Mouse (Mus musculus): ENCODE results near the gene Erg. TPM values are rescaled to one million over a fixed set of nuclear protein-coding genes. Genes with fewer than 3 reads are reported as not detected.

The Erg gene
- polyA plus RNA-seq, 1 experiment, result 6.1 TPM

- DNase-seq (ENCODE audit: low spot score), result no peak
Observed at GRCm38 (mm10) chr16:95478558-95478957, 107.8 kb downstream of the Erg start.

- DNase-seq (ENCODE audit: low spot score), result no peak
Observed at GRCm38 (mm10) chr16:95475041-95475440, 111.4 kb downstream of the Erg start.

GRCm38 (mm10) chr16:95473946-95474345, 112.4 kb downstream of the Erg start:
- DNase-seq (ENCODE audit: low spot score), result no peak

- no peak for DNase-seq (ENCODE audit: low spot score)
Observed at GRCm38 (mm10) chr16:95472771-95473170, 113.6 kb downstream of the Erg start.

GRCm38 (mm10) chr16:95469262-95470139, 116.9 kb downstream of the Erg start:
- no peak for DNase-seq (ENCODE audit: low spot score)

GRCm38 (mm10) chr16:95467893-95468292, 118.5 kb downstream of the Erg start:
- no peak for DNase-seq (ENCODE audit: low spot score)

GRCm38 (mm10) chr16:95466548-95466947, 119.8 kb downstream of the Erg start:
- DNase-seq (ENCODE audit: low spot score), result no peak

GRCm38 (mm10) chr16:95464609-95465008, 121.8 kb downstream of the Erg start:
- no peak for DNase-seq (ENCODE audit: low spot score)

- DNase-seq (ENCODE audit: low spot score), result no peak
Observed at GRCm38 (mm10) chr16:95463796-95464195, 122.6 kb downstream of the Erg start.

- DNase-seq (ENCODE audit: low spot score), result no peak
Observed at GRCm38 (mm10) chr16:95461941-95462340, 124.5 kb downstream of the Erg start.

GRCm38 (mm10) chr16:95460336-95460735, 126.1 kb downstream of the Erg start:
- DNase-seq (ENCODE audit: low spot score), result no peak

- no peak for DNase-seq (ENCODE audit: low spot score)
Observed at GRCm38 (mm10) chr16:95459325-95459691, 127.1 kb downstream of the Erg start.

- DNase-seq (ENCODE audit: low spot score), result no peak
Observed at GRCm38 (mm10) chr16:95458590-95459324, 127.6 kb downstream of the Erg start.

GRCm38 (mm10) chr16:95457006-95457405, 129.4 kb downstream of the Erg start:
- DNase-seq (ENCODE audit: low spot score), result no peak

GRCm38 (mm10) chr16:95455896-95456295, 130.5 kb downstream of the Erg start:
- no peak for DNase-seq (ENCODE audit: low spot score)

- no peak for DNase-seq (ENCODE audit: low spot score)
Observed at GRCm38 (mm10) chr16:95455461-95455860, 130.9 kb downstream of the Erg start.

- DNase-seq (ENCODE audit: low spot score), result no peak
Observed at GRCm38 (mm10) chr16:95452411-95452810, 134.0 kb downstream of the Erg start.

- no peak for DNase-seq (ENCODE audit: low spot score)
Observed at GRCm38 (mm10) chr16:95449361-95449725, 137.1 kb downstream of the Erg start.

GRCm38 (mm10) chr16:95448643-95449360, 137.6 kb downstream of the Erg start:
- no peak for DNase-seq (ENCODE audit: low spot score)

- DNase-seq (ENCODE audit: low spot score), result no peak
Observed at GRCm38 (mm10) chr16:95447896-95448295, 138.5 kb downstream of the Erg start.

GRCm38 (mm10) chr16:95446368-95446767, 140.0 kb downstream of the Erg start:
- no peak for DNase-seq (ENCODE audit: low spot score)

- no peak for DNase-seq (ENCODE audit: low spot score)
Observed at GRCm38 (mm10) chr16:95442023-95442422, 144.4 kb downstream of the Erg start.

Data from urinary bladder, adult 2 months (tissue).